Mouse (Mus musculus): ENCODE measurements around the gene Gm10681.
A peak's percentile ranks its signal among the peaks of the same experiment; 100 is the strongest.
"Not testable (repeated sequence)": the region's sequence is repeated elsewhere in the genome, so short reads cannot be mapped to it uniquely, and the experiment has no call there.

The Gm10681 gene

DNA sequence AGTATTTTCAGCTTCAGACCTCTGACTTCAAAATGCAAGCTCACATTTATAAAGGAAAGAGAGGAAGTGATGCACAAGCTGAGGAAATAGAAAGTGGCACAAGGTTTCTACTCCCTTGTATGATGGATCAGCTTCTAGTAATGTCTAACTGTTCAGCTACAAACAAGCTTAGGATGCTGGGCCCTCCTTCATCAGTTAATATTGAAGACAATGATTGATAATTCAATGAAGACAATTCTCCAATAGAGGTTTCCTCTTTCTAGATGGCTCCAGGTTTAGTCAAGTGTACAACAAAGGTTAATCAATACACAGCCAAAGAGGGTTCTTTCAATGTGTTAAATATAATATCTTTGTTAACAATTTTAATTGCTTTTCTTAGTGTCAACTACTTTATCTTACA lies at the start of gene Gm10681:
Gene Gm10681 (minus strand): TSS at position 101 of the 400 bp plus-strand sequence.
- no peak for DNase-seq (ENCODE audit: low spot score in 2 of 2)

DNA sequence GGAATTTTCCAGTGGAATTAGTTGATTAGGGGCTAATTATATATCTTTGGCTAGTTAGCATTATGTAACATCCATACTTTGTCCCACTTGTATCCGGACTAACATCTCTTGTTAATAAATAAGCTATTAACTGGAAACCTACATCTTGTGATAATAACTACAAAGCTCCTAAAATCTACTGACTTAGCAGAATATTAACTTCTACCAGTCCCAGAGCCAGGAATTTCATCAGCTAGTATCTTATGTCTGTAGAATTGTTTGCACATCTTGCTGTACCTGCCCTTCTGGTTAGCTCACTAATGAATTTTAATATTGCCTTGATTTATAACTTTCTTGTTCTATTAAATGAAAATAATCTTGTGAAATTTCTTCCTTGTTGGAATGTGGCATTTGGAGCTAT lies 46.5 kb upstream of the Gm10681 start:
- no peak for DNase-seq (ENCODE audit: low spot score in 2 of 2)

DNA sequence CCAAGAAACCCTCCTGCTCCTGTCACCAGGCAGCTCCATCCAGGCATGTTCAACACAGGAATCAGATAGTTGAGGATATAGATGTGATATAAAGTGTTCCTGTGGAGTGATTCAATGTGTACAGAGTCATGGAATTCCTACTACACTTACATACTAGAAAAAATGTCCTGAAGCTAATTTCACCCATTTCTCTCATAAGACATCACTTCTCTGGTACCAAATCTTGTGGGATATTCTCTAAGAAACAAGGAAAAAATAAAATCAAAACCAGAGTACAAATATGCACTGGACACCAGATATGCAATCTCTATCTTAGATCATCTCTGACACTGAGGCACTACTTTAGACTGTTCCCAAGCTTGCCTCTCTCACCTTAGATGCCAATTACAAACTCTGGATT lies 41.5 kb upstream of the Gm10681 start, which contains the start of gene Hsd3b5:
Gene Hsd3b5 (minus strand): TSS at position 101 of the 400 bp plus-strand sequence.
- DNase-seq (ENCODE audit: low spot score in 2 of 2): no peak

DNA sequence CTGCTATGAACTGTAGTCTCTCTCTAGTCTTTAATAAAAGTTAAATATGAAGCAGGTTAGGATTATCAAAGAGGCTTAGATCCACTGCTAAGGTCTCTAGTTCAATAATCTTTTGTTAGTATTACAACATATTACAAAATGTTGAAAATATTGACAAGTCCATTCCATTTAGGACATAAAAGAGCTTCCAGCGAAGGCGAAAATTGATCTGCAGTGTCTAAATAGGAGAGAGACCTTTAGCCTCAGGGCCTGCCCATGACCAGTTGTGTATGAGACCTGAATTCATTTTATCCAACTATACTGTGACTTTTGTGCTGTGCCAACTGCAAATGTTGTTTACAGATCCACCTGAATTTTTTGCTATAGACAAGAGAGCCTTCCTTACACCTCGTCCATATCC lies 41.0 kb upstream of the Gm10681 start:
- DNase-seq (ENCODE audit: low spot score in 2 of 2): no peak

DNA sequence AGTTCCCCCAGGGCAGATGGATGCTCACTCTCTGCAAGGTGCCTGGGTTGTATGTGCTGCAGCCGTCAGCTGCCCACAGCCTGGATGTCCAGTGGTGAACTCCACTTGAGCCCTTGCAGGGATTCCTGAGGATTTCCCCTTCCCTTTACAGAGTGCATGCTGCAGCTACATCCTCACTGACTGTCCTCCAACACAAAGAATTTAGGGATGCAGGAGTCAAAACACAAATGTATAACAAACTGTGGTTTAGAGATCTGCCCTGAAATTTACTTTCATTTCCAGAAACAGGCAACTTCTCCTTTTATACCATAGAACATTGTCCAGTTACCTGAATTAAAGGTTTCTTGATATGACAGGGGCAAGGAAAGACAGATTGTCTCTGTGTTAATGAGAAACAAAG lies 28.2 kb upstream of the Gm10681 start:
- DNase-seq (ENCODE audit: low spot score in 2 of 2): not testable (repeated sequence)

DNA sequence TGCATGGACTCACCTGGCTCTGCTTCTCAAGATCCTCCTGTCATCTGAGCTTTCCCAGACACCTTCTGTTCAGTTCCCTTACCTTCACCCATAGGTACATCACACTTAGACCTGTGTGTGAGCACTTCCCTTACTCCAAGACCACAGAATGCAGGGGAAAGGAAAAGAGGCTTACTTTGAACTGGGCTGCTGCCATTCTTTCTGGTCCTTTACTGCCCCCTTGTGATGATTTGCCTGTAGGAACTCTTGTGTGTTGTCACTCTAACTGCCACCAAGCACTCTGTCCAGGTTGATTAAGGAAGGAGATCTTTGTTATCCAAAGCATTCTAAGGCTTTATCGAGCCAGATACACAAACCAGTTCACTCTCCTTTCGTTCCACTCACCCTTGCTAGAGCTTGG lies 27.6 kb upstream of the Gm10681 start:
- DNase-seq (ENCODE audit: low spot score in 2 of 2): not testable (repeated sequence)

DNA sequence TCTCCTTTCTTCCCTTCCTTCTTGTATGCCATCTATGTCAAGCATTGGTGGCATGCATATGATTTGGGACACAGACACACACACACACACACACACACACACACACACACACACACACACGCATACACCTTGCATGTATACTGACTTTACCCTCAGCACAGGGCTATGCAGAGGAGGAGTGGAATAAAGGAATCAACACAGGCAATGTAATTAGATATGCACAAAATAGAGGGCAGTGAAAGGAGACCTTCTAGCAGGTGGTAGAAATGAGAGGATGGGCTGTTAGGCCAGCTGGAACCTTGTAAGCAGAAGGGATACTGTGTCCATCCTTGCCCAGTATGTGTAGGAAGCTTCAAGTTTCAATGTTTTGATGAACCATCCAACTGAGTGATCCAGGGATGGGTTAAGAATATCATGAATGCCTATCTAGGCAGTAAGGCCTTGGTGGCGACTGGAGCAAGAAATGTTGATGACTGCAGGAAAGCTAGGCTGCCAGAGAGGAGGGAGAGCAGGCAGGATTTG lies 25.9 kb upstream of the Gm10681 start:
- DNase-seq (ENCODE audit: low spot score in 2 of 2): not testable (repeated sequence)

DNA sequence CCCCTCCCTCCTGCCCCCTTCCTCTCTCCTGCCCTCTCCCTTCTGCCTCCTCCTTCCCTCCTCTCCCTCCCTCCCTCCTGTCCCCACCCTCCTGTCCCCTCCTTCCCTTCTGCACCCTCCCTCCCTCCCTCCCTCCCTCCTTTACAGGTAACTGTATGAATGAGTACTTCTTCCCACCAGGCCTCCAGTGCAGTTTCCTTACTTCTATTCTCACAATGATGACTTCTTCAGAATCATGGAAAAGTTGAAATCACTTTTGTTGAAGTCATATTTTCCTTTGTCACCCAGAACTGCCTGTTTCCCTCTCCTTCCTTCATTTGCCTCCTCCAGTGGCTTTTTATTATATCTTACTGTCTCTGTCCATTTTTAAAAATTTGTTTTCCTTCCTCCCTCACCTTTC lies 25.4 kb upstream of the Gm10681 start:
- no peak for DNase-seq (ENCODE audit: low spot score in 2 of 2)

DNA sequence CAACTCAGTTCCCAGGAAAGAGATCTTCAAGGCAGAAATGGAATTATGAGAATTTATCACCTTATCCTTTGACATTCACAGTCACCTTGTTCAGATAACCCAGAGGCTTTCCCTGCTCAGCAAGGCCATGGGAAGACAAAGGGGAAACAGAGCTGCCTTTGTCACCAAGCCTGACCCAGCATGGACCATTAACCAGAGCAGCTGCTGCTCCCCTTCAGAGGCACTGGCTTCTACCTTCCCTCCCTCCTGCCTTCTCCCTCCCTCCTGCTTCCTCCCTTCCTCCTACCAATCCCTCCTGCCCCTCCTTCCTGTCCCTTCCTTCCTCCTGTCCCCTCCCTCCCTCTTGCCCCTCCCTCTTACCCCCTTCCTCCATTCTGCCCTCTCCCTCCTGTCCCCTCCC lies 24.9 kb upstream of the Gm10681 start:
- not testable (repeated sequence) for DNase-seq (ENCODE audit: low spot score in 2 of 2)

DNA sequence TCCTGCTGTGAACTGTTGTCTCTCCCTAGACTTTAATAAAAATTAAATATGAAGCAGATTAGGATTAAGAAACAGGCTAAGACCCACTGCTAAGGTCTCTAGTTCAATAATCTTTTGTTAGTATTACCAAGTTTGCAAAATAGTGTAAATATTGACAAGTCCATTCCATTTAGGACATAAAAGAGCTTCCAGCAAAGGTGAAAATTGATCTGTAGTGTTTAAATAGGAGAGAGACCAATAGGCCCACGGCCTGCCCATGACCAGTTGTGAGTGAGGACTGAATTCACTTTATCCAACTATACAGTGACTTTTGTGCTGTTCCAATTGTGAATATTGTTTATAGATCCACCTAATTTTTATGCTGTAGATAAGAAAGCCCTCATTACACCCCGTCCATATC lies 886 bp downstream of the Gm10681 start:
- no peak for DNase-seq (ENCODE audit: low spot score in 2 of 2)

DNA sequence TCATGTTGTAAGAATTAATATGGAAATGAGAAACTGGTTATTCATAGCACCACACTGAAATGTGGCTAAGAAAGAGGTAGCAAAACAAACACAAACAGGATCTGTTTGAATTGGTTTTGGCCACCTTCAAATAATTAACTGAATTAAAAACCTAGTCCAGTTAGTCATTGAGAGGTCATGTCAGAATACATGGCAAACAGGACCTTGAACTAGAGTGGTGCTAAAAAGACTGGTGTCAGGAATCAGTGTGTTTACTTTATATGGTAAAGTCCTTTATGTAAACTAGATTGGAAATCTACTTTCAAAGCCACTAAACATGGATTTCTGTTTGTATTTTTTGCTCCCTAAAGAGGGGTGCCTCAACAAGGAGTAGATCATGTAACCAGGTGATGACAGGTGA lies 6.0 kb downstream of the Gm10681 start:
- not testable (repeated sequence) for DNase-seq (ENCODE audit: low spot score in 2 of 2)

DNA sequence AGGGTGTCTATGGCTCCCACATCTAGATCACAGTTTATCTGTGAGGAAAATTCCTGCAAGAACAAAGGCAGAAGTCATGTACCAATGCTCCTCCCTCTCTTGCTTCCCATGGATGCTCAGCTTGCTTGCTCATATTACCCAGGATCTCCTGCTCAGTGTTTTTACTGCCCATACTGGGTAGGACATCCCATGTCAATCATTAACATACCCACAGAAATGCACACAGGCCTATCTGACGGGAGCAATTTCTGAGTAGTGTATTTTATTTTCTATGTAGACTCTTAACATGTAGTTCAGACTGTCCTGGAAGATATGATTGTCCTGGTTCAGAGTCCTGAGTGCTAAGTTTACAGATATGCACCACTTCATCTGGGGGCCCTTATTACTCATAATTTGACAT lies 6.4 kb downstream of the Gm10681 start:
- DNase-seq (ENCODE audit: low spot score in 2 of 2): not testable (repeated sequence)

DNA sequence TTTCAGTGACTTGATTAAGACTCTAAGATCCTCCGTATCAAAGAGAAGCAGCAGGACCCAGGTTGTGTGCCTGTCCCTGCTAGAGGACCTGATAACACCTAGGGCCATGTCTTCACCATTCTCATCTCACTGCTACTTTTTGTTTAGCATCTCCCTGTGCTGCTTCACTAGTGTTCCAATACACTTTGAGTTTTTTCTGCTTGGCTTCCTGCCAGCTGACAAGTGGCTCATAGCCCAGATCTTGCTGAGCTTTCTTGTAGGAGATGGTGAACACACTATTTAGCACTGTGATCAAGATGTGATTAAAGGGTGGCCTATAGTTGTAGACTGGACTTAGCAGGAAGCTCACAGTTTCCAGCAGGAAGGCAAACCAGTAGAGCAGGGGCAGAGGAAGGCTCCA lies 7.6 kb downstream of the Gm10681 start:
- peak; percentile 44 to 70 for DNase-seq (ENCODE audit: low spot score in 2 of 2)

DNA sequence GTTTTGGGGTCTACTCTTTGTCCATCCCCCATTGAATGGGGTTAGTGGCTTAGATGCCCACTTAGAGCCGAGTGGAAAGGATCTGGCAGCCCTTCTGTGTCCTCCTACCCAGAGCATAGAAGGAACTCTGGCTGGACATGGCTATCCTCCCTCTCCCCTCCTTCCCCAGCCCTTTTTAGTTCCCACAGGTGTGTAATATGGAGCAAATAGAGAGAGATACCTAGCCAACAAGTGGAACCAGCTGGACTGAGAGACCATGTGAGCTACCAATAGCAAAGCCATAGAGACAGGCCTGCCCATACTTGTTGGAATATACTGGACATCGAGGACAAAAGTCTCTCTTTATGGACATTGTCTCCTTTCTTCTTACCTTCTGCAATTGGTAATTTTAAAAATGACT lies 20.9 kb downstream of the Gm10681 start:
- DNase-seq (ENCODE audit: low spot score in 2 of 2): not testable (repeated sequence)

DNA sequence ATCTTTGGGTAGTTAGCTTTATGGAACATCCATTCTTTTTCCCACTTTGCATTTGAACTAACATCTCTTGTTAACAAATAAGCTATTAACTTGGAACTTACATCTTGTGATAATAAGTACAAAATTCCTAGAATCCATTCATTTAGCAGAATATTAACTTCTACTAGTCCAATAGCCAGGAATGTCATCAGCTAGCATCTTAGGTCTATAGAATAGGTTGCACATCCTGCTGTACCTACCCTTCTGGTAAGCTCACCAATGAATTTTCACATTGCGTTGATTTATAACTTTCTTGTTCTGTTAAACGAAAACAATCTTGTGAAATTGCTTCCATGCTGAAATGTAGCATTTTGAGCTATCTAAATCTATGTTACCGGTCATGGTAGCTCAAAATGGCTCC lies 23.7 kb downstream of the Gm10681 start:
- DNase-seq (ENCODE audit: low spot score in 2 of 2): not testable (repeated sequence)

DNA sequence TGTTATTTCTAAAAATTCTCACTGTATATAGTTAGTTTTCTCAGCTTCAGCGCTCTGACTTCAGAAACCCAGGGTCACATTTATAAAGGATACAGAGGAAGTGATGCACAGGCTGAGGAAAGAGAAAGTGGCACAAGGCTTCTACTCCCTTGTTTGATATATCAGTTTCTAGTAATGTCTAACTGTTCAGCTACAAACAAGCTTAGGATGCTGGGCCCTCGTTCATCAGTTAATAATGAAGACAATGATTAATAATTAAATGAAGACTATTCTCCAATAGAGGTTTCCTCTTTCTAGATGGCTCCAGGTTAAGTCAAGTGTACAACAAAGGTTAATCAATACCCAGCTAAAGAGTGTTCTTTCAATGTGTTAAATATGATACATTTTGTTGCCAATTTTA lies 24.8 kb downstream of the Gm10681 start:
- not testable (repeated sequence) for DNase-seq (ENCODE audit: low spot score in 2 of 2)

DNA sequence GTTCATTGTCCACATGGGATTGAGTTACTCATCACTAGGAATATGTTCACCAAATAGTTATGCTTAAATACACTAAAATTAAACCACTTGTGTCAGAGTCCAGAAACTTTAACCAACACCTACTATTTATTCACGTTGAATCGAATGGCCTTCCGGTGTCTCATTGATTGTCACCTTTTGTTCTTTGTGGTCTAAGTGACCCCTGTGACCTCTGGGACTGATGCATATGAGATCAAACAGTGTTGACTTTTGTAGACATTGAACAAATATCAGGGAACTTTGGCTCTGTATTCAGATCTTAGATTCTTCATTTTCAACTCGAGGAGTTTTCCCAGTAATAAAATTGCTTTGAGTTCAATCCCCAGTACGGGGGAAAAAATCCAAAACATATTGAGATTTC lies 27.9 kb downstream of the Gm10681 start:
- DNase-seq (ENCODE audit: low spot score in 2 of 2): not testable (repeated sequence)

DNA sequence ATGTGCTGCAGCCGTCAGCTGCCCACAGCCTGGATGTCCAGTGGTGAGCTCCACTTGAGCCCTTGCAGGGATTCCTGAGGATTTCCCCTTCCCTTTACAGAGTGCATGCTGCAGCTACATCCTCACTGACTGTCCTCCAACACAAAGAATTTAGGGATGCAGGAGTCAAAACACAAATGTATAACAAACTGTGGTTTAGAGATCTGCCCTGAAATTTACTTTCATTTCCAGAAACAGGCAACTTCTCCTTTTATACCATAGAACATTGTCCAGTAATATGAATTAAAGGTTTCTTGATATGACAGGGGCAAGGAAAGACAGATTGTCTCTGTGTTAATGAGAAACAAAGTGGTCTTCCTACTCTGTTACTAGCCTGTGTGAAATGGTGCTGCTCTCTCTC lies 37.8 kb downstream of the Gm10681 start:
- DNase-seq (ENCODE audit: low spot score in 2 of 2): not testable (repeated sequence)

DNA sequence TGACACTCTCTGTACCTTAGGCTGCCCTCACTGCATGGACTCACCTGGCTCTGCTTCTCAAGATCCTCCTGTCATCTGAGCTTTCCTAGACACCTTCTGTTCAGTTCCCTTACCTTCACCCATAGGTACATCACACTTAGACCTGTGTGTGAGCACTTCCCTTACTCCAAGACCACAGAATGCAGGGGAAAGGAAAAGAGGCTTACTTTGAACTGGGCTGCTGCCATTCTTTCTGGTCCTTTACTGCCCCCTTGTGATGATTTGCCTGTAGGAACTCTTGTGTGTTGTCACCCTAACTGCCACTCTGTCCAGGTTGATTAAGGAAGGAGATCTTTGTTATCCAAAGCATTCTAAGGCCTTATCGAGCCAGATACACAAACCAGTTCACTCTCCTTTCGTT lies 38.4 kb downstream of the Gm10681 start:
- DNase-seq (ENCODE audit: low spot score in 2 of 2): not testable (repeated sequence)

DNA sequence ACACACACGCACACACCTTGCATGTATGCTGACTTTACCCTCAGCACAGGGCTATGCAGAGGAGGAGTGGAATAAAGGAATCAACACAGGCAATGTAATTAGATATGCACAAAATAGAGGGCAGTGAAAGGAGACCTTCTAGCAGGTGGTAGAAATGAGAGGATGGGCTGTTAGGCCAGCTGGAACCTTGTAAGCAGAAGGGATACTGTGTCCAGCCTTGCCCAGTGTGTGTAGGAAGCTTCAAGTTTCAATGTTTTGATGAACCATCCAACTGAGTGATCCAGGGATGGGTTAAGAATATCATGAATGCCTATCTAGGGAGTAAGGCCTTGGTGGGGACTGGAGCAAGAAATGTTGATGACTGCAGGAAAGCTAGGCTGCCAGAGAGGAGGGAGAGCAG lies 40.1 kb downstream of the Gm10681 start:
- not testable (repeated sequence) for DNase-seq (ENCODE audit: low spot score in 2 of 2)

DNA sequence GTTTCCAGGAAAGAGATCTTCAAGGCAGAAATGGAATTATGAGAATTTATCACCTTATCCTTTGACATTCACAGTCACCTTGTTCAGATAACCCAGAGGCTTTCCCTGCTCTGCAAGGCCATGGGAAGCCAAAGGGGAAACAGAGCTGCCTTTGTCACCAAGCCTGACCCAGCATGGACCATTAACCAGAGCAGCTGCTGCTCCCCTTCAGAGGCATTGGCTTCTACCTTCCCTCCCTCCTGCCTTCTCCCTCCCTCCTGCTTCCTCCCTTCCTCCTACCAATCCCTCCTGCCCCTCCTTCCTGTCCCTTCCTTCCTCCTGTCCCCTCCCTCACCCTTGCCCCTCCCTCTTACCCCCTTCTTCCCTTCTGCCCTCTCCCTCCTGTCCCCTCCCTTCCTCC lies 41.0 kb downstream of the Gm10681 start:
- DNase-seq (ENCODE audit: low spot score in 2 of 2): not testable (repeated sequence)

DNA sequence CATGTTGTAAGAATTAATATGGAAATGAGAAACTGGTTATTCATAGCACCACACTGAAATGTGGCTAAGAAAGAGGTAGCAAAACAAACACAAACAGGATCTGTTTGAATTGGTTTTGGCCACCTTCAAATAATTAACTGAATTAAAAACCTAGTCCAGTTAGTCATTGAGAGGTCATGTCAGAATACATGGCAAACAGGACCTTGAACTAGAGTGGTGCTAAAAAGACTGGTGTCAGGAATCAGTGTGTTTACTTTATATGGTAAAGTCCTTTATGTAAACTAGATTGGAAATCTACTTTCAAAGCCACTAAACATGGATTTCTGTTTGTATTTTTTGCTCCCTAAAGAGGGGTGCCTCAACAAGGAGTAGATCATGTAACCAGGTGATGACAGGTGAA lies 63.6 kb downstream of the Gm10681 start:
- DNase-seq (ENCODE audit: low spot score in 2 of 2): not testable (repeated sequence)

DNA sequence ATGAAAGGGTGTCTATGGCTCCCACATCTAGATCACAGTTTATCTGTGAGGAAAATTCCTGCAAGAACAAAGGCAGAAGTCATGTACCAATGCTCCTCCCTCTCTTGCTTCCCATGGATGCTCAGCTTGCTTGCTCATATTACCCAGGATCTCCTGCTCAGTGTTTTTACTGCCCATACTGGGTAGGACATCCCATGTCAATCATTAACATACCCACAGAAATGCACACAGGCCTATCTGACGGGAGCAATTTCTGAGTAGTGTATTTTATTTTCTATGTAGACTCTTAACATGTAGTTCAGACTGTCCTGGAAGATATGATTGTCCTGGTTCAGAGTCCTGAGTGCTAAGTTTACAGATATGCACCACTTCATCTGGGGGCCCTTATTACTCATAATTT lies 64.1 kb downstream of the Gm10681 start:
- not testable (repeated sequence) for DNase-seq (ENCODE audit: low spot score in 2 of 2)

DNA sequence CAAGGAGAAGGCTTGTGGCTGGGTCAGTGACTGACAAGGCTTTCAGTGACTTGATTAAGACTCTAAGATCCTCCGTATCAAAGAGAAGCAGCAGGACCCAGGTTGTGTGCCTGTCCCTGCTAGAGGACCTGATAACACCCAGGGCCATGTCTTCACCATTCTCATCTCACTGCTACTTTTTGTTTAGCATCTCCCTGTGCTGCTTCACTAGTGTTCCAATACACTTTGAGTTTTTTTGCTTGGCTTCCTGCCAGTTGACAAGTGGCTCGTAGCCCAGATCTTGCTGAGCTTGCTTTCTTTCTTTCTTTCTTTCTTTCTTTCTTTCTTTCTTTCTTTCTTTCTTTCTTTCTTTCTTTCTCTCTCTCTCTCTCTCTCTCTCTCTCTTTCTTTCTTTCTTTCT lies 65.8 kb downstream of the Gm10681 start:
- not testable (repeated sequence) for DNase-seq (ENCODE audit: low spot score in 2 of 2)
